Mouse (Mus musculus): ENCODE measurements at regions not wholly inside any gene's neighbourhood (a gene's known extent, or its start where the extent isn't known, plus 50 kb on each side); places are given as distances from the start of the nearest gene placed in this dataset.

- TF ChIP-seq CTCF (IDR thresholded peaks at IDR 0.05; ENCODE audit: low read depth, low read length) = no peak
- no peak for TF ChIP-seq POLR2A (IDR thresholded peaks at IDR 0.05; ENCODE audit: borderline replicate concordance, low read depth, low read length)
Observed at GRCm38 (mm10) chr13:31109231-31109630, 135.2 kb downstream of the Gm5447 start.

All from bone marrow macrophage, adult 2 months (primary cell).